Mouse (Mus musculus): Measurements from ENCODE around the gene Vwa3b. TPM values are rescaled to one million over a fixed set of nuclear protein-coding genes. Genes with fewer than 3 reads are reported as not detected.

Gene Vwa3b
- polyA plus RNA-seq, 1 experiment: 0.56 TPM

DNA sequence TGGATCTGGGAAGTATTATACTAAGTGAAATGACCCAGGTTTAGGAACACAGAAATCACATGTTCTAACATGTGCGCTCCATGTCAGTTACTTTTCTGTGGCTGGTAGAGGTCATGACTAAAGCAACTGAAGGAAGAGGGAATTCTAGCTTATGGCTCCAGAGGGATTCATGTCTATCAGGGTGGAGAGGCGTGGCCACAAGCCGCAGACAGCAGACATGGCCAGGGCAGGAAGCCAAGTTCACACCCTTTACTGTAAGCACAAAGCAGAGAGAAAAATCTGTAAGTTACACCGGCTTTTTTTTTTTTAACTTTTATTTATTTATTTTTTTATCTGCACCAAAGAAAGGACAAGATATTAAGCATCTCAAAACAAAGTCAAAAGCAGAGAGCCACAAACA lies 119.6 kb downstream of the Vwa3b start:
- H3K27me3 ChIP-seq (ENCODE audit: control insufficient read depth, insufficient read depth, low read length): no peaks in the 10 kb centered on the region
- WGBS: 39% methylated on average over 4 of the region's 4 CpGs
- H3K27ac ChIP-seq (ENCODE audit: insufficient read depth, low read length): no peak overlapping the region
- no peak for DNase-seq
- no peak overlapping the region for H3K4me3 ChIP-seq (replicated peaks; ENCODE audit: insufficient read depth, low read depth, low read length)
- TF ChIP-seq CTCF (IDR thresholded peaks at IDR 0.05; ENCODE audit: borderline replicate concordance, insufficient read depth, low read depth, low read length): no peak
- TF ChIP-seq POLR2A (IDR thresholded peaks at IDR 0.05; ENCODE audit: borderline replicate concordance, insufficient read depth, low read length): no peak
- no peaks in the 10 kb centered on the region for H3K4me1 ChIP-seq (ENCODE audit: control insufficient read depth, insufficient read depth, low read length)

DNA sequence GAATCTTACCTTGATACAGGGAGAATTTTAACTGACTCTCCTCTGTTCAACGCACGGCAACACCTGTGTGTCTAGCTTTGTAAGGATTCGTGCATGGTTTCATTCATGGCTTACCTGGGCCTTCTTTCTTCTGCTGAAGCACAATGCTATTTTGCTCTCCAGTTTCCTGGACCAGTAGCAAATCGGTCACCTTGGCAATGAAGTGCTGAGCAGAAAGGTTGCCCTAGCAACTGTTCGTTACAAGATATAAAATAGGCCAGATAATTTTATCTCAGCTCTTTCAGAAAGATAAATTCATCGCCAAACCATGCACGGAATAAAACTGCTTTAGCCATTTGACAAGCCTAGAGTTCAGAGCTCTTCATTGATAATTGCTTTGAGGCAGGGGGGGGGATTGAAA lies 123.5 kb downstream of the Vwa3b start:
- peak in 1 of 2 experiments; percentile 7 for DNase-seq
- Histone ChIP-seq H3K27me3 (ENCODE audit: control insufficient read depth, insufficient read depth, low read length) (no peaks in the 10 kb centered on the region), H3K4me3 (replicated peaks; ENCODE audit: insufficient read depth, low read depth, low read length) (no peak overlapping the region), H3K27ac (ENCODE audit: insufficient read depth, low read length) (no peak overlapping the region), H3K4me1 (ENCODE audit: control insufficient read depth, insufficient read depth, low read length) (no peaks in the 10 kb centered on the region)
- TF ChIP-seq CTCF (IDR thresholded peaks at IDR 0.05; ENCODE audit: borderline replicate concordance, insufficient read depth, low read depth, low read length) (no peak), POLR2A (IDR thresholded peaks at IDR 0.05; ENCODE audit: borderline replicate concordance, insufficient read depth, low read length) (no peak)
- WGBS: 63% methylated on average over 7 of the region's 7 CpGs

DNA sequence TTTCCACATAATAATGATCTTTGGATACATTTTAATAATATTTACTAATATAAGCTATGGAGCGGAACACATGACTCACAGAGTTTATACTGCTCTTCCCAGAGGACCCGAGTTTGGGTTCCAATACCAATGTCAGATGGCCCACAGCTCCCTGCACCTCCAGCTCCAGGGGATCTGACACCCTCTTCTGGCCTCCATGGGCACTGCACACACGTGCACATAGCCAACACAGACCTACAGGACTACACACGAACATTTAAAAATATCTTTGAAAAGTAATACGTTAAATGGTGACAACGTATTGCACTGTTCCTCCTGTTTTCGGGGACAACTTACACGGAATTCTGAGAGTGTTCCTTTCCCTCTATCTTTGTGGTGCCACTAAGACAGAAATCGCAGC lies 125.5 kb downstream of the Vwa3b start:
- DNase-seq: no peak
- H3K27ac ChIP-seq (ENCODE audit: insufficient read depth, low read length): no peak overlapping the region
- TF ChIP-seq CTCF (IDR thresholded peaks at IDR 0.05; ENCODE audit: borderline replicate concordance, insufficient read depth, low read depth, low read length) (no peak), POLR2A (IDR thresholded peaks at IDR 0.05; ENCODE audit: borderline replicate concordance, insufficient read depth, low read length) (no peak)
- no peaks in the 10 kb centered on the region for H3K4me1 ChIP-seq (ENCODE audit: control insufficient read depth, insufficient read depth, low read length)
- H3K27me3 ChIP-seq (ENCODE audit: control insufficient read depth, insufficient read depth, low read length): no peaks in the 10 kb centered on the region
- H3K4me3 ChIP-seq (replicated peaks; ENCODE audit: insufficient read depth, low read depth, low read length): no peak overlapping the region
- 92% methylated on average over 9 of the region's 9 CpGs for WGBS

DNA sequence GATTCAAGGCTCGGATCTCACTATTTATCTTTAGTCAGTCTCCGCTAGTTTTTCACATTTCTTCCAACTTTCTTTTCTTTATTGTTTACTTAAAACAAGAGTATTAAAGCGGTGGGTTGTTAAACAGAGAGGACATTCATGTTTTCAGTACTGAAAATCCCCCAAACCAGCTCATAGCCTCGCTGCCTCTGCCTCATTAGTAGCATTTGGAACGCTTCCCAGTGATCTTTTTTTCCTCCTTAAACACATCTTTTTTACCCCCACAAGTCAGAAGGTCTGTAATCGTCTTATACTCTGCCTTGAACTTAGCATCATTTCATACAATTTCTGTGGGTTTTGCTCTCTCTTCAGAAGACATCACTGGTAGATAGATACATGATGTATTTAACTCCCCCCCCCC lies 139.7 kb downstream of the Vwa3b start:
- Histone ChIP-seq H3K27me3 (ENCODE audit: control insufficient read depth, insufficient read depth, low read length) (no peaks in the 10 kb centered on the region), H3K27ac (ENCODE audit: insufficient read depth, low read length) (no peak overlapping the region), H3K4me3 (replicated peaks; ENCODE audit: insufficient read depth, low read depth, low read length) (no peak overlapping the region), H3K4me1 (ENCODE audit: control insufficient read depth, insufficient read depth, low read length) (no peaks in the 10 kb centered on the region)
- DNase-seq: no peak
- 49% methylated on average over 6 of the region's 6 CpGs for WGBS
- TF ChIP-seq POLR2A (IDR thresholded peaks at IDR 0.05; ENCODE audit: borderline replicate concordance, insufficient read depth, low read length): no peak
- TF ChIP-seq CTCF (IDR thresholded peaks at IDR 0.05; ENCODE audit: borderline replicate concordance, insufficient read depth, low read depth, low read length): no peak

DNA sequence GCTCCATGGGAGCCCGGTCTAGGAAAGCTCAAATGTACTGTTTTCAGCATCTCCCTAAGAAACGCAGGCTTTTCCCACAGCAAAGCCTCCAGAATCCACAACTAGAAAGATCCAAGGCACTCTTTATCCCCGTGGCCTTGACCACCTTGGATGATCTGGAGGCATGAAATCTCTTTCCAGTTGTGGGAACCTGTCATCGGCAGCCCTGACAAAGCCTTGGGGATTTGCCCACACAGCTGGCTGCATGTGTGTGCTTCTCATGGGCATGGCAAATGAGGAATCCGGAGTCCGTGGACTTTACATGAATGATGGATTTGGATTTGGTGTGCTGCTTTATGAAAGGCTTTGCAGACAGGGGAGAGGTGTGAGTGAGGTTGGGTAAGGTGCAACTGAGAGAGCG lies 141.5 kb downstream of the Vwa3b start:
- TF ChIP-seq POLR2A (IDR thresholded peaks at IDR 0.05; ENCODE audit: borderline replicate concordance, insufficient read depth, low read length): no peak
- TF ChIP-seq CTCF (IDR thresholded peaks at IDR 0.05; ENCODE audit: borderline replicate concordance, insufficient read depth, low read depth, low read length): no peak

DNA sequence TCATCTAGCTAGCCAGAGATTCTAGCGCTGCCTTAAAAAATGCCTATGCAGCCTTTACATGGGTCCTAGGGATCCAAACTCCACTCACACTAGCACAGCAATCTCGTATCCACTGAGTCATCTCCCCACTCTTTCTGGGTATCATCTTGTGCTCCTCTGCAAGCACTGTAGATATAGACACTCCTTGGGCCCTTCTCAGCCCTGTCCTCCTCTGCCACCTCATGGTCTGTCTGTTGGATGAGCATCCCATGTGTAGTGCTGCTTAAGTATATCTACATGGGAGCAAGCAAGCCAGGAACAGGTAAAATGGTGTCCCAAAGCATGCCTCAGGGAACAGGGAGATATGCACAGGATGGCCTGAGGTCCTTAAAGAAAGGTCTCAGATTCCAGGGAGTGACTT lies 151.5 kb downstream of the Vwa3b start:
- Histone ChIP-seq H3K27me3 (ENCODE audit: control insufficient read depth, insufficient read depth, low read length) (no peaks in the 10 kb centered on the region; the same call in 1 of the 2 replicates), H3K4me3 (replicated peaks; ENCODE audit: insufficient read depth, low read depth, low read length) (no peak overlapping the region), H3K27ac (ENCODE audit: insufficient read depth, low read length) (no peak overlapping the region), H3K4me1 (ENCODE audit: control insufficient read depth, insufficient read depth, low read length) (no peaks in the 10 kb centered on the region; the same call in 1 of the 2 replicates)
- no peak for DNase-seq
- WGBS: 81% methylated on average over 2 of the region's 2 CpGs
- no peak for TF ChIP-seq CTCF (IDR thresholded peaks at IDR 0.05; ENCODE audit: borderline replicate concordance, insufficient read depth, low read depth, low read length)
- TF ChIP-seq POLR2A (IDR thresholded peaks at IDR 0.05; ENCODE audit: borderline replicate concordance, insufficient read depth, low read length): no peak

More for the DNA sequence above, 141.5 kb downstream of the Vwa3b start:
- H3K27me3 ChIP-seq (ENCODE audit: control insufficient read depth, insufficient read depth, low read length): no peaks in the 10 kb centered on the region
- no peak overlapping the region for H3K4me3 ChIP-seq (replicated peaks; ENCODE audit: insufficient read depth, low read depth, low read length)
- H3K27ac ChIP-seq (ENCODE audit: insufficient read depth, low read length): no peak overlapping the region
- H3K4me1 ChIP-seq (ENCODE audit: control insufficient read depth, insufficient read depth, low read length): no peaks in the 10 kb centered on the region
- DNase-seq: no peak
- 73% methylated on average over 7 of the region's 7 CpGs for WGBS

DNA sequence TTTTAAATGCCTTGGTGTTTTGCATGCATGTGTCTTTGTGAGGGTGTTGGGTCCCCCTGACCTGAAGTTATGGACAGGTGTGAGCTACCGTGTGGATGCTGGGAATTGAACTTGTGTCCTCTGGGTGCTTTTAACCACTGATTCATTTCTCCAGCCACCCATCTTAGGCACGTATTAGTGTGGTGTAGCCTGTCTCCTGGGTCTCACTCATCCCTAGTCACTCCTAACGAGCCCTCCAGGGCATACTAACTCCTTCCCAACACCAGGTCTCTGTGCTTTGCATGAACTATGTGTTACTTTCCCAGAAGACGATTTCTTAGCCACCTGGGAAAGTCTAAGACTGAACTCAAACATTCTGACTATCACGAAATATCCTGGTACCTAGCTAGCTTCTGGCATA lies 153.5 kb downstream of the Vwa3b start:
- no peak overlapping the region for H3K27ac ChIP-seq (ENCODE audit: insufficient read depth, low read length)
- H3K4me1 ChIP-seq (ENCODE audit: control insufficient read depth, insufficient read depth, low read length): no peaks in the 10 kb centered on the region; the same call in 1 of the 2 replicates
- no peak for TF ChIP-seq CTCF (IDR thresholded peaks at IDR 0.05; ENCODE audit: borderline replicate concordance, insufficient read depth, low read depth, low read length)
- no peak for TF ChIP-seq POLR2A (IDR thresholded peaks at IDR 0.05; ENCODE audit: borderline replicate concordance, insufficient read depth, low read length)
- WGBS: 73% methylated on average over 5 of the region's 5 CpGs
- no peak for DNase-seq
- H3K4me3 ChIP-seq (replicated peaks; ENCODE audit: insufficient read depth, low read depth, low read length): no peak overlapping the region
- no peaks in the 10 kb centered on the region for H3K27me3 ChIP-seq (ENCODE audit: control insufficient read depth, insufficient read depth, low read length)

DNA sequence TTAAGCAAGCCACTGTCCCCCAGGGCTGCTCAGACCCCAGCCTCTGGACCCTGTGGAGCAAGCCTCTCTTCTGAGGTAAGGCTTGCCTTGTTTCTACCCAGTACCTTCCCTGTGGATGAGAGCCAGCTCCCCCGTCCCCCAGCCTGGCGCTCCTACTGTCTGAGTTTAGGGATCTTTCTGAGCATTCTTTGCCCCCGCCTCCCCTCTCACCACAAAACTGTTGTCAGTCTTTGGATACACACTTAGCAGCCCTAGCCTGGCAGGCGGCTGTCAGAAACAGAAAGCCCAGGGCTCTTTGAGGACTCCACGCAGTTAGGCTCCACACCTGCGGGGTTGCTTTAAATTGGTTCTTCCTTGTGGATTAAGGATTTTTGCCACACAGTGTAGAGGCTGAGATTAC lies 160.7 kb downstream of the Vwa3b start:
- H3K27me3 ChIP-seq (ENCODE audit: control insufficient read depth, insufficient read depth, low read length): no peaks in the 10 kb centered on the region
- no peak for DNase-seq
- no peak overlapping the region for H3K4me3 ChIP-seq (replicated peaks; ENCODE audit: insufficient read depth, low read depth, low read length)
- WGBS: 73% methylated on average over 6 of the region's 6 CpGs
- no peaks in the 10 kb centered on the region; the same call in 1 of the 2 replicates for H3K4me1 ChIP-seq (ENCODE audit: control insufficient read depth, insufficient read depth, low read length)
- TF ChIP-seq POLR2A (IDR thresholded peaks at IDR 0.05; ENCODE audit: borderline replicate concordance, insufficient read depth, low read length): no peak
- TF ChIP-seq CTCF (IDR thresholded peaks at IDR 0.05; ENCODE audit: borderline replicate concordance, insufficient read depth, low read depth, low read length): no peak
- no peak overlapping the region for H3K27ac ChIP-seq (ENCODE audit: insufficient read depth, low read length)
